Mouse (Mus musculus) stomach, postnatal 0 days (tissue): ENCODE measurements around the gene Dlgap1.

ENCODE experiments used
- CTCF ChIP-seq: IDR thresholded peaks from 2 replicates; pipeline ENCODE4 v1.5.1; 2016; ENCODE audit warnings: antibody characterized with exemption, low read depth, mild to moderate bottlenecking, moderate library complexity
- EP300 ChIP-seq: optimal IDR thresholded peaks from 2 replicates; pipeline ENCODE3; 2016; ENCODE audit warnings: antibody characterized with exemption

DNA sequence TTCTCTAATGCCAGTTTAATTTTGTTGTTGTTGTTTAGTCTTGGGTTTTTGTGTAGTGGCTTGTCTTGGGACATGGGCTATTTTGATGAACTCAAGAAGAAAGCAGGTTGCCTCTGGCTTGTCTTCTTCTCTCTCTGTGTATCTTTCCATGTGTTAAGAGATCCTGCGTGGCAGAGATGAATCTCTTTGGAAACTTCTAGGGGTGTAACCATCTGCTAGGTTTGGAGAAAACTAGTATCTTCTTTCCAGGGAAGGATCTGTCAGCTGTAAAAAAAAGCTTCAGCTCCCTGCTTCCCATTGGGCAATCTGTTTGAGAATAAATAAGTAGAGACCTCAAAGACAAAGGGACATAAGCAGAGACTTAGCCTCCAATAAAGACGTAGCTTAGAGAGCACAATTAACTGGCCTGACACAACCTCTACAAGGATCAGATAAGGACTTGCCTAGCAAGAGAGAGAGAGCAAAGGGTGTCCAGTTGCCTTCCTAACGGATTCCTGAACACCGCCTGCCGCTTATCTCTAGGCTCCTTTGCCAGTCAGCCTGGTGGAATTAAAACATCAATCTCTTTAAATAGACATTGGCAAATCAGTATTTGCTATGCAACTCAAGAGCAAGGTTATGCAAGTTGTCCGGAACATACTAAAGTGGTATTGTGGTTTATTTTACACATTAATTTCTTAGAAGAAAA, 13.5 kb downstream of the Dlgap1 start:
- TF ChIP-seq EP300 (no peak), CTCF (no peak)
